Mouse (Mus musculus): Measurements from ENCODE around the gene Mmel1. TPM values are rescaled to one million over a fixed set of nuclear protein-coding genes. Genes with fewer than 3 reads are reported as not detected.

The Mmel1 gene
- total and polyA plus RNA-seq, 3 experiments: 0.16 TPM; not detected in 2

DNA sequence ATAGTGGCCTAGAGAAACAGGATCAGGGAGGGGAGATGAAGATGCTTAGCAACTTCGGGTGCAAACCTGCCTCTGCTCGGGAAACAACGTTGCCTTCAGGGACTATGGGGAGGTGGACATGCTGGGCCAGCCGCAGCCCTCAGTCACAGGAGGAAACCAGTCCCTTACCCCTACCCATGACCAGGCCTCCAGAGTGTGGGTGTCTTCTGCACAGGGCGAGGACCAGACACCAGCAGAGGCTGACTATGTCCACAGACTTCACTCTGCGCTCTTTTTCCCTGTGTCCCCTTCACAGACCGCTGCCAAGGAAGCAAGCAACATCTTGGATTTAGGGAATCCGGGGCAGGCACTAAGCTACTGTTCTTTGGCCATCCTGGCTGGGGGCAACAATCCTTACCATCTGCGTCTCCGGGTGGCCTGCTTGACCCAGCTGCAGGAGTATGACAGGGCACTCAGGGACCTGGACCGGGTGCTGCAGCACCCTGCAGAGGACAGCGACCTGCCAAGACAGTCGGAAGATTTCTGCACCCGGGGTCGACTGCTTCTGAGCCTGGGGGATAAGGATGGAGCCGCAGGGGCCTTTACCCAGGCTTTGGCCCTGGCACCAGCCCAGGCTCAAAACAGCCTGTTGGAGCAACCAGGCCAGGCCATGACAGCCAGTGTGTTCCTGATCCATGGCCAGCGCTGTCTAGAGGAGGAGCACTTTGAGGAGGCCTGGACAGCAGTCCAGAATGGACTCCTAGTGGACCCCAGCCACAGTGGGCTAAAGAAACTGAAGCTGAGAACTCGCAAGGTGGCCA is 4.2 kb upstream of the Mmel1 start:
- no peaks in the 10 kb centered on the region for H3K79me2 ChIP-seq (replicated peaks; ENCODE audit: control insufficient read depth, insufficient read depth, low read length)
- DNase-seq: no peak
- no peaks in the 10 kb centered on the region for H3K27me3 ChIP-seq (ENCODE audit: control insufficient read depth, insufficient read depth, low read length)
- TF ChIP-seq CTCF (IDR thresholded peaks at IDR 0.05) (no peak), POLR2A (IDR thresholded peaks at IDR 0.05; ENCODE audit: insufficient read depth, low read depth, low read length) (no peak), EP300 (IDR thresholded peaks at IDR 0.05; ENCODE audit: insufficient read depth, low read depth, low read length) (no peak)
- no peak overlapping the region for H3K9ac ChIP-seq (ENCODE audit: low read depth, low read length)
- H3K27ac ChIP-seq: no peak overlapping the region
- WGBS: 82% methylated on average over 18 of the region's 18 CpGs
- intact Hi-C loops (cut with DNase I): no loop called here
- peaks cover 2% of the 10 kb centered on the region; the same call in 1 of the 2 replicates for H3K4me1 ChIP-seq (ENCODE audit: control insufficient read depth, insufficient read depth, low read length)
- no peak overlapping the region for H3K4me3 ChIP-seq
- no peaks in the 10 kb centered on the region for H3K36me3 ChIP-seq (ENCODE audit: control insufficient read depth, insufficient read depth, low read length)

DNA sequence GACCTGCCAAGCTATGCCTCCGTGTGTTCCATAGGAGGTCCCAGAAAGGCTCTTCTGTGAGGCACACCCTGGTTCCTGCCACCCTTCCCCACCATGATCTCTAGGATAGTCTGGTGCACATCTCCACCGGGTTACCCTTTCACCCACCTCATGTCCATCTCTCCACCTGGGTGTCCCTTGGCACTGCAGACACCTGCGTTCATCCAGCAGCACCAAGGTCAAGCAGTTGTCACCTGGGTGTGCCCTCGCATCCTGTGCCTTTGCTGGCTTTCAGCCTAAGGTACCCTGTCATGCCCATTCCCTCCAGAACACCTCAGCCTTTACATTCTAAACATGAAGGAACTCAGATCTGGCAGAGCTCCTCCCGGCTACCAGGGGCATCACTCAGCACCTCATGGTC is 3.0 kb upstream of the Mmel1 start:
- TF ChIP-seq POLR2A (IDR thresholded peaks at IDR 0.05; ENCODE audit: insufficient read depth, low read depth, low read length): no peak
- no peak for TF ChIP-seq EP300 (IDR thresholded peaks at IDR 0.05; ENCODE audit: insufficient read depth, low read depth, low read length)
- TF ChIP-seq CTCF (IDR thresholded peaks at IDR 0.05): no peak
- intact Hi-C loops (cut with DNase I): no loop called here
- 84% methylated on average over 5 of the region's 5 CpGs for WGBS

DNA sequence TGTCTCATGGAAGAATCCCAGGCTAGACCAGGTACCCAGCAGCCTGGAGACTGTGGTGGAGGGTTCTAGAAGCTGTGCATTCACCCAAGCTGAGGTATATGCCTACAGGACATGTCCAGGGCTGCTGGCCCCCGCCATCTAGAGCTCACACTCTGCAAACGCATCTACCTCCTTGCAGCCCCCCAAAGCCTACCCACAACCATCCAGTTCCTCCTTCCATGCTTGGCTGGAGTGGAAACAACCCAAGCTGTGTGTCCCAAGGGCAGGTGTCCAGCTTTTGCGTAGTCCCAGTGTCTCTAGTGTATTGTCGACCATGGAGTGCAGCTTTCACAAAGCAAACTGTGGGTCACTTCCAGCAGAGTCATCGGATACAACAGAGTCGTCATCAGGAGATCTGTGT is 2.1 kb upstream of the Mmel1 start:
- no peaks in the 10 kb centered on the region for H3K27me3 ChIP-seq (ENCODE audit: control insufficient read depth, insufficient read depth, low read length)
- WGBS: 81% methylated on average over 6 of the region's 6 CpGs
- no peaks in the 10 kb centered on the region for H3K79me2 ChIP-seq (replicated peaks; ENCODE audit: control insufficient read depth, insufficient read depth, low read length)
- DNase-seq: no peak
- TF ChIP-seq POLR2A (IDR thresholded peaks at IDR 0.05; ENCODE audit: insufficient read depth, low read depth, low read length): no peak
- TF ChIP-seq EP300 (IDR thresholded peaks at IDR 0.05; ENCODE audit: insufficient read depth, low read depth, low read length): no peak
- TF ChIP-seq CTCF (IDR thresholded peaks at IDR 0.05): no peak
- H3K27ac ChIP-seq: no peak overlapping the region
- intact Hi-C loops (cut with DNase I): no loop called here
- peaks cover 2% of the 10 kb centered on the region; the same call in 1 of the 2 replicates for H3K4me1 ChIP-seq (ENCODE audit: control insufficient read depth, insufficient read depth, low read length)
- H3K9ac ChIP-seq (ENCODE audit: low read depth, low read length): no peak overlapping the region
- H3K4me3 ChIP-seq: no peak overlapping the region
- no peaks in the 10 kb centered on the region for H3K36me3 ChIP-seq (ENCODE audit: control insufficient read depth, insufficient read depth, low read length)

More for the DNA sequence above, 3.0 kb upstream of the Mmel1 start:
- H3K4me3 ChIP-seq: no peak overlapping the region
- H3K9ac ChIP-seq (ENCODE audit: low read depth, low read length): no peak overlapping the region
- no peaks in the 10 kb centered on the region for H3K27me3 ChIP-seq (ENCODE audit: control insufficient read depth, insufficient read depth, low read length)
- H3K36me3 ChIP-seq (ENCODE audit: control insufficient read depth, insufficient read depth, low read length): no peaks in the 10 kb centered on the region
- no peaks in the 10 kb centered on the region for H3K79me2 ChIP-seq (replicated peaks; ENCODE audit: control insufficient read depth, insufficient read depth, low read length)
- H3K27ac ChIP-seq: no peak overlapping the region
- DNase-seq: no peak
- peaks cover 2% of the 10 kb centered on the region; the same call in 1 of the 2 replicates for H3K4me1 ChIP-seq (ENCODE audit: control insufficient read depth, insufficient read depth, low read length)

DNA sequence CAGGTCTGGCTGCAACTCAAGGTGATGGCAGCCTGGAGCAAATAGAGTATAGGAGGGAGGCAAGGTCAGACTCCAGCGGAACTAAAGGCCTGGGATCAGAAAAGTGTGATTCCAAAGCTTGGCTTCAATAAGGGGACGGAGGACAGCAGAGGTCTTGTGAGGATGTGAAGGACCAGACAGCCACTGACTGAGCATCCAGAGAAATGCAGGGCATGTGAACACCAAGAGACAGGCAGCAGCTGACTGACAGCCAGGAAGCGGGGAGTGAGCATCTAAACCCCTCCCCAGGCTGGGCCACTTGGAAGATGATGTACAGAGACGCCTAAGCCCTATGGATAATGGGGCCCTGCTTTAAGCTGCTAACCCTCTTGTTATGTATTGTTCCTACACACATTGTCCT is 1.3 kb downstream of the Mmel1 start:
- 80% methylated on average over 4 of the region's 4 CpGs for WGBS
- Histone ChIP-seq H3K79me2 (replicated peaks; ENCODE audit: control insufficient read depth, insufficient read depth, low read length) (no peaks in the 10 kb centered on the region), H3K27ac (no peak overlapping the region), H3K4me1 (ENCODE audit: control insufficient read depth, insufficient read depth, low read length) (no peaks in the 10 kb centered on the region), H3K27me3 (ENCODE audit: control insufficient read depth, insufficient read depth, low read length) (no peaks in the 10 kb centered on the region), H3K36me3 (ENCODE audit: control insufficient read depth, insufficient read depth, low read length) (no peaks in the 10 kb centered on the region), H3K9ac (ENCODE audit: low read depth, low read length) (no peak overlapping the region), H3K4me3 (no peak overlapping the region)
- TF ChIP-seq CTCF (IDR thresholded peaks at IDR 0.05) (no peak), EP300 (IDR thresholded peaks at IDR 0.05; ENCODE audit: insufficient read depth, low read depth, low read length) (no peak), POLR2A (IDR thresholded peaks at IDR 0.05; ENCODE audit: insufficient read depth, low read depth, low read length) (no peak)
- intact Hi-C loops (cut with DNase I): no loop called here
- DNase-seq: no peak

DNA sequence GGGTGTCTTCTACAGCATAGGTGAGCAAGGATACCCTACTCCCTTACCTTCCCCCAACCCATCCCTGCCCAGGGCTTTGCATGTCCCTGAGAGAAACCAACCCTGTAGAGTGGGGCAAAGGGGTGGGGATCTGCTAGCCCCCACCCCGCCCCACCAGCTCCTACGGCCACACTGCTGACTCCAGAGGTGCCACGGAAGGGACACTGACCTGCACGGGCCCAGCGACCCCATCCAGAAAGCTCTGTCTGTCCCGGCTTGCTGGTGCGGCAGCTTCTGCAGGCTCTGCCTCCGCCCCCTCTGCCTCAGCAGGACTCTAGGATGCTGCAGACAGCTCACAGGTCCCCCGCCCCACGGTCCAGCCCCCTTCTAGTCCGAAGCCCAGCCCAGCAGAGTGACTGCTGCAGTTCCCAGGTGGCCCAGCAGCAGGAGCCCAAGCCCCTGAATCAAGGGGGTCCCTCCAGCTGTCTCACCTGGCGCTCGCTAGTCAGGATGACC is 2.4 kb downstream of the Mmel1 start:
- intact Hi-C loops (cut with DNase I): no loop called here
- no peaks in the 10 kb centered on the region for H3K27me3 ChIP-seq (ENCODE audit: control insufficient read depth, insufficient read depth, low read length)
- no peak overlapping the region for H3K9ac ChIP-seq (ENCODE audit: low read depth, low read length)
- no peak overlapping the region for H3K4me3 ChIP-seq
- H3K79me2 ChIP-seq (replicated peaks; ENCODE audit: control insufficient read depth, insufficient read depth, low read length): no peaks in the 10 kb centered on the region
- 11% methylated on average over 13 of the region's 13 CpGs for WGBS
- TF ChIP-seq POLR2A (IDR thresholded peaks at IDR 0.05; ENCODE audit: insufficient read depth, low read depth, low read length) (no peak), EP300 (IDR thresholded peaks at IDR 0.05; ENCODE audit: insufficient read depth, low read depth, low read length) (no peak), CTCF (IDR thresholded peaks at IDR 0.05) (no peak)
- H3K4me1 ChIP-seq (ENCODE audit: control insufficient read depth, insufficient read depth, low read length): no peaks in the 10 kb centered on the region
- H3K27ac ChIP-seq: no peak overlapping the region
- H3K36me3 ChIP-seq (ENCODE audit: control insufficient read depth, insufficient read depth, low read length): no peaks in the 10 kb centered on the region
- no peak for DNase-seq

DNA sequence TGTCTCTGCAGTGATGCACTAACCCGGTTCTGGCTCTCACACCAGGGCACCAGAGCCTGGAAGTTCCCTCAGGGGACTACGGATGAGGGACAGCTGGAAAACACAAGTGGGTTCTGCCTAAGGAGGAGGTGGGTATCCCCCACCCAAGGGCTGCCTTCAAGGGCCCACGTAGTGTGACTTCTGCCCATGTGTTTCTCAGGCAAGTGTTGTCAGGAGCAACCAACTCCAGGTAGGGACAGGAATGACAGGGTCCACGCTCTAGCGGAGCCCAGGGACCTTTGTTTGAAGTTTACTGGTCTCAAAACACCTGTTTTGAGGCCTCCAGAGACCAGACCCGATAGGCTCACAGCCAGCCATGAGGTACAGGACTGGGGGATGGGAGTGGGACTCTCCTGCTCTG is 3.8 kb downstream of the Mmel1 start:
- intact Hi-C loops (cut with DNase I): no loop called here
- H3K79me2 ChIP-seq (replicated peaks; ENCODE audit: control insufficient read depth, insufficient read depth, low read length): no peaks in the 10 kb centered on the region
- no peak overlapping the region for H3K27ac ChIP-seq
- DNase-seq: no peak
- H3K4me3 ChIP-seq: no peak overlapping the region
- WGBS: 80% methylated on average over 6 of the region's 6 CpGs
- TF ChIP-seq CTCF (IDR thresholded peaks at IDR 0.05) (no peak), EP300 (IDR thresholded peaks at IDR 0.05; ENCODE audit: insufficient read depth, low read depth, low read length) (no peak), POLR2A (IDR thresholded peaks at IDR 0.05; ENCODE audit: insufficient read depth, low read depth, low read length) (no peak)
- peaks cover under 1% of the 10 kb centered on the region; the same call in 1 of the 2 replicates for H3K4me1 ChIP-seq (ENCODE audit: control insufficient read depth, insufficient read depth, low read length)
- H3K9ac ChIP-seq (ENCODE audit: low read depth, low read length): no peak overlapping the region
- H3K27me3 ChIP-seq (ENCODE audit: control insufficient read depth, insufficient read depth, low read length): no peaks in the 10 kb centered on the region
- no peaks in the 10 kb centered on the region for H3K36me3 ChIP-seq (ENCODE audit: control insufficient read depth, insufficient read depth, low read length)

All from heart, adult 2 months (tissue).